Mouse (Mus musculus) liver, adult 2 months (tissue): ENCODE measurements around the gene Doxl2.

Experiments
- CTCF ChIP-seq: fragments of 200-500 bp; IDR thresholded peaks from 2 replicates; pipeline ENCODE4 v1.5.1; 2011; ENCODE audit warnings: low read depth, low read length, control low read depth
- POLR2A ChIP-seq: fragments of 200-500 bp; IDR thresholded peaks from 2 replicates; pipeline ENCODE4 v1.6.1; 2011; ENCODE audit warnings: low read length, control low read depth; ENCODE audit not compliant: insufficient read depth; ENCODE audit errors: extremely low read depth

GRCm38 (mm10) chr6:49013458-49013857, 38.7 kb downstream of the Doxl2 start:
- TF ChIP-seq CTCF (no peak), POLR2A (no peak)
